Mouse (Mus musculus): ENCODE measurements around the gene Men1. TPM values are rescaled to one million over a fixed set of nuclear protein-coding genes. Genes with fewer than 3 reads are reported as not detected.

Gene Men1
- polyA plus RNA-seq, 1 experiment from 2014 or later: 36.1 TPM

GRCm38 (mm10) chr19:6294301-6294700 lies 40.5 kb upstream of the Men1 start:
- no peak overlapping the region for H3K9ac ChIP-seq
- ATAC-seq (replicated peaks; ENCODE audit: insufficient number of reproducible peaks, insufficient read depth, low FRiP score, low read depth): no peak
- no peaks in the 10 kb centered on the region for H3K9me3 ChIP-seq (replicated peaks)
- 88% methylated on average over 17 of the region's 17 CpGs for WGBS
- H3K27me3 ChIP-seq: no peaks in the 10 kb centered on the region
- peaks cover 12% of the 10 kb centered on the region for H3K4me1 ChIP-seq (replicated peaks)
- no peak overlapping the region for H3K4me2 ChIP-seq
- no peak overlapping the region for H3K27ac ChIP-seq
- peaks cover 51% of the 10 kb centered on the region for H3K36me3 ChIP-seq
- H3K4me3 ChIP-seq: no peak overlapping the region

- Histone ChIP-seq H3K9ac (no peak overlapping the region), H3K27ac (no peak overlapping the region), H3K27me3 (no peaks in the 10 kb centered on the region), H3K4me1 (replicated peaks) (peaks cover 16% of the 10 kb centered on the region), H3K9me3 (replicated peaks) (no peaks in the 10 kb centered on the region), H3K36me3 (peaks cover 46% of the 10 kb centered on the region), H3K4me2 (no peak overlapping the region), H3K4me3 (no peak overlapping the region)
- WGBS: 78% methylated on average over 5 of the region's 5 CpGs
- no peak for ATAC-seq (replicated peaks; ENCODE audit: insufficient number of reproducible peaks, insufficient read depth, low FRiP score, low read depth)
Measured at GRCm38 (mm10) chr19:6296551-6297210, 38.1 kb upstream of the Men1 start.

GRCm38 (mm10) chr19:6297641-6298040 lies 37.1 kb upstream of the Men1 start:
- Histone ChIP-seq H3K9me3 (replicated peaks) (no peaks in the 10 kb centered on the region), H3K36me3 (peaks cover 46% of the 10 kb centered on the region), H3K4me2 (no peak overlapping the region), H3K27ac (no peak overlapping the region; the same call in 1 of the 2 replicates), H3K27me3 (no peaks in the 10 kb centered on the region), H3K9ac (no peak overlapping the region), H3K4me1 (replicated peaks) (peaks cover 16% of the 10 kb centered on the region), H3K4me3 (no peak overlapping the region)
- whole genome bisulfite sequencing: 73% methylated on average over 9 of the region's 9 CpGs
- ATAC-seq (replicated peaks; ENCODE audit: insufficient number of reproducible peaks, insufficient read depth, low FRiP score, low read depth): no peak

GRCm38 (mm10) chr19:6299003-6299402 lies 35.8 kb upstream of the Men1 start:
- no peak for ATAC-seq (replicated peaks; ENCODE audit: insufficient number of reproducible peaks, insufficient read depth, low FRiP score, low read depth)
- peak overlapping the region; percentile 65 for H3K27ac ChIP-seq
- H3K36me3 ChIP-seq: peaks cover 46% of the 10 kb centered on the region
- H3K9me3 ChIP-seq (replicated peaks): no peaks in the 10 kb centered on the region
- no peak overlapping the region for H3K4me3 ChIP-seq
- 67% methylated on average over 4 of the region's 4 CpGs for WGBS
- H3K9ac ChIP-seq: no peak overlapping the region
- H3K27me3 ChIP-seq: no peaks in the 10 kb centered on the region
- H3K4me2 ChIP-seq: no peak overlapping the region
- peaks cover 20% of the 10 kb centered on the region for H3K4me1 ChIP-seq (replicated peaks)

GRCm38 (mm10) chr19:6299450-6300267 lies 35.1 kb upstream of the Men1 start:
- H3K27me3 ChIP-seq: no peaks in the 10 kb centered on the region
- 68% methylated on average over 7 of the region's 7 CpGs for WGBS
- no peak overlapping the region for H3K4me2 ChIP-seq
- H3K9me3 ChIP-seq (replicated peaks): no peaks in the 10 kb centered on the region
- no peak for ATAC-seq (replicated peaks; ENCODE audit: insufficient number of reproducible peaks, insufficient read depth, low FRiP score, low read depth)
- no peak overlapping the region for H3K9ac ChIP-seq
- peak overlapping the region; percentile 65 for H3K27ac ChIP-seq
- no peak overlapping the region for H3K4me3 ChIP-seq
- H3K4me1 ChIP-seq (replicated peaks): peaks cover 25% of the 10 kb centered on the region
- H3K36me3 ChIP-seq: peaks cover 41% of the 10 kb centered on the region

- H3K27me3 ChIP-seq: no peaks in the 10 kb centered on the region
- H3K27ac ChIP-seq: peak overlapping the region; percentile 18
- no peak for ATAC-seq (replicated peaks; ENCODE audit: insufficient number of reproducible peaks, insufficient read depth, low FRiP score, low read depth)
- no peak overlapping the region for H3K9ac ChIP-seq
- peaks cover 26% of the 10 kb centered on the region for H3K4me1 ChIP-seq (replicated peaks)
- no peak overlapping the region for H3K4me3 ChIP-seq
- no peaks in the 10 kb centered on the region for H3K9me3 ChIP-seq (replicated peaks)
- peaks cover 35% of the 10 kb centered on the region for H3K36me3 ChIP-seq
- H3K4me2 ChIP-seq: no peak overlapping the region
- 52% methylated on average over 7 of the region's 7 CpGs for WGBS
Measured at GRCm38 (mm10) chr19:6300402-6300841, 34.4 kb upstream of the Men1 start.

- Histone ChIP-seq H3K4me3 (no peak overlapping the region), H3K36me3 (peaks cover 19% of the 10 kb centered on the region), H3K27me3 (no peaks in the 10 kb centered on the region), H3K4me1 (replicated peaks) (peaks cover 37% of the 10 kb centered on the region), H3K4me2 (no peak overlapping the region), H3K9me3 (replicated peaks) (no peaks in the 10 kb centered on the region), H3K27ac (peak overlapping the region; percentile 33; the same call in 1 of the 2 replicates), H3K9ac (no peak overlapping the region)
- WGBS: 88% methylated on average over 5 of the region's 5 CpGs
- ATAC-seq (replicated peaks; ENCODE audit: insufficient number of reproducible peaks, insufficient read depth, low FRiP score, low read depth): no peak
Measured at GRCm38 (mm10) chr19:6302114-6302513, 32.7 kb upstream of the Men1 start.

- H3K27ac ChIP-seq: peak overlapping the region; percentile 33; the same call in 1 of the 2 replicates
- H3K4me1 ChIP-seq (replicated peaks): peaks cover 39% of the 10 kb centered on the region
- ATAC-seq (replicated peaks; ENCODE audit: insufficient number of reproducible peaks, insufficient read depth, low FRiP score, low read depth): no peak
- peaks cover 15% of the 10 kb centered on the region for H3K36me3 ChIP-seq
- H3K27me3 ChIP-seq: no peaks in the 10 kb centered on the region
- 30% methylated on average over 4 of the region's 4 CpGs for WGBS
- H3K4me2 ChIP-seq: no peak overlapping the region
- H3K9me3 ChIP-seq (replicated peaks): no peaks in the 10 kb centered on the region
- no peak overlapping the region for H3K4me3 ChIP-seq
- no peak overlapping the region for H3K9ac ChIP-seq
Measured at GRCm38 (mm10) chr19:6302522-6302921, 32.3 kb upstream of the Men1 start.

- Histone ChIP-seq H3K4me3 (no peak overlapping the region), H3K4me1 (replicated peaks) (peaks cover 45% of the 10 kb centered on the region), H3K9ac (no peak overlapping the region), H3K27me3 (no peaks in the 10 kb centered on the region), H3K27ac (peak overlapping the region; percentile 7; the same call in 1 of the 2 replicates), H3K4me2 (no peak overlapping the region), H3K36me3 (peaks cover 2% of the 10 kb centered on the region; the same call in 1 of the 2 replicates), H3K9me3 (replicated peaks) (no peaks in the 10 kb centered on the region)
- ATAC-seq (replicated peaks; ENCODE audit: insufficient number of reproducible peaks, insufficient read depth, low FRiP score, low read depth): no peak
- WGBS: 61% methylated on average over 6 of the region's 6 CpGs
Measured at GRCm38 (mm10) chr19:6303831-6304230, 30.9 kb upstream of the Men1 start.

- Histone ChIP-seq H3K27ac (0 out of 2 replicates have a peak overlapping the region, but pooled peaks have one; percentile 83), H3K4me1 (replicated peaks) (peaks cover 38% of the 10 kb centered on the region), H3K27me3 (no peaks in the 10 kb centered on the region), H3K4me2 (no peak overlapping the region), H3K9ac (no peak overlapping the region), H3K4me3 (no peak overlapping the region), H3K9me3 (replicated peaks) (no peaks in the 10 kb centered on the region), H3K36me3 (no peaks in the 10 kb centered on the region)
- WGBS: 21% methylated on average over 5 of the region's 5 CpGs
- peak; percentile 66 for ATAC-seq (replicated peaks; ENCODE audit: insufficient number of reproducible peaks, insufficient read depth, low FRiP score, low read depth)
Measured at GRCm38 (mm10) chr19:6304787-6305516, 29.8 kb upstream of the Men1 start.

- Histone ChIP-seq H3K4me3 (peak overlapping the region; percentile 68), H3K9me3 (replicated peaks) (no peaks in the 10 kb centered on the region), H3K36me3 (no peaks in the 10 kb centered on the region), H3K27ac (peak overlapping the region; percentile 83), H3K27me3 (no peaks in the 10 kb centered on the region), H3K4me1 (replicated peaks) (peaks cover 31% of the 10 kb centered on the region), H3K4me2 (peak overlapping the region; percentile 78), H3K9ac (peak overlapping the region; percentile 73)
- ATAC-seq (replicated peaks; ENCODE audit: insufficient number of reproducible peaks, insufficient read depth, low FRiP score, low read depth): no peak
- 59% methylated on average over 8 of the region's 8 CpGs for WGBS
Measured at GRCm38 (mm10) chr19:6305517-6306115, 29.2 kb upstream of the Men1 start.
